Mouse (Mus musculus) ES-E14 (cell line): ENCODE results near the gene Fam19a1.
"Not testable (repeated sequence)": the region's sequence is repeated elsewhere in the genome, so short reads cannot be mapped to it uniquely, and the experiment has no call there.

Experiments
- ZC3H11A ChIP-seq: IDR thresholded peaks from 2 replicates; pipeline ENCODE4 v1.6.1; 2012; ENCODE audit warnings: low read depth, mild to moderate bottlenecking, inconsistent platforms, low read length, borderline replicate concordance
- ZNF384 ChIP-seq: IDR thresholded peaks from 2 replicates; pipeline ENCODE4 v1.6.1; 2012; ENCODE audit warnings: low read depth, low read length, inconsistent platforms

DNA sequence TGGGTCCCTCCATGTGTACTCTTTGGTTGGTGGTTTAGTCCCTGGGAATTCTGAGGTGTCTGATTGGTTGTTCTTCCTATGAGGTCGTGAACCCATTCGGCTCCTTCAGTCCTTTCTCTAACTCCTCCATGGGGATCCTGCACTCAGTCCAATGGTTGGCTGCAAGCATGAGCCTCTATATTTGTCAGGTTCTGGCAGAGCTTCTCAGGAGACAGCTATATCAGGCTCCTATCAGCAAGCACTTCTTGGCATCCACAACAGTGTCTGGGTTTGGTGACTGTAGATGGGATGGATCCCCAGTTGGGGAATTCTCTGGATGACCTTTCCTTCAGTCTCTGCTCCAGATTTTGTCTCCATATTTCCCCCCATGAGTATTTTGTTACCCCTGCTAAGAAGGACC is 86.0 kb downstream of the Fam19a1 start:
- not testable (repeated sequence) for TF ChIP-seq ZC3H11A, ZNF384
